Mouse (Mus musculus) kidney, postnatal 36 days (tissue): ENCODE measurements around the gene Neurog1.

Source experiments
- DNase-seq, 2 experiments: peaks; one replicate each; pipeline ENCODE4 v3.0.0; 2021 to 2022; ENCODE audit warnings: mixed read lengths in 2 of 2

Neurog1 gene

GRCm38 (mm10) chr13:56214633-56215032 is 37.3 kb downstream of the Neurog1 start:
- DNase-seq = no peak

- no peak for DNase-seq
Observed at GRCm38 (mm10) chr13:56209067-56209411, 42.9 kb downstream of the Neurog1 start.

DNA sequence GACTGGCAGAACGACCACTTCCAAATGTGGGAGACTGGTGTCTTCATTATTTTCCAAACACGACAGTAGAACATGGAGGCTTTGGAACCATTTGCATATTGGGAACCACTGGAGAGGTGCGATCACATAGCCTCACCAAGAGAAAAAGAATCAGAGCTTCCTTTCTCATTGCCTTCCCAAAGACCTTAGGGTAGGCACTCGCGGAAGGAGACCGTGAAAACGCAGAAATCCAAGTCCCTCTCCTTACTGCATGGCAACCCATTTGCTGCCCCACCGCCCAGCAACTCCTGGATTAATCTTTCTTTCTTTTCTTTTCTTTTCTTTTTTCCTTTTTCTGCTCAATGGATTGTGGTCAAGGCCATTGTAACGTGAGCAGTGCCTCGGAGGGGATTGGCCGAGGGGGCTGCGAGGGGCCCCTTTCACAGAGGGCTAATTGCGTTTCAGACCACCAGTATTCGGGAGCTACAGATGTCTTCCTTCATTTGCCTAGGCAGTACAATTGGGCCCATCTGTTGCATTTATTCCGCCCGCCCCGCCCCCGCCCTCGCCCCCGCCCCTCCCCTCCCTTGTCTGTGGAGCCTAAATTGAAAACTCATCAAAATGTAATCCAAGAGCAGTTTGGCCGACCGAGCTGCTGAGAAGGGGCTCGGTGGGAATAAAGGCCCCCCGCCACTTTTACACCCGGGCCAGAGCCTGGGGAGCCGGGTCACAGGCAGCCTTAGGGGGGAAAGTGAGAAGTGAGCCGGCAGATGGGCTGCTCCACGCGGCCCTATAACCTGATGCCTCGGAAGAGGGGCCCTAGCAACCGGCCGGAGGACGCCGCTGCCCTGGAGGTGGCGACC is 43.5 kb downstream of the Neurog1 start:
- no peak for DNase-seq
